Mouse (Mus musculus): Measurements from ENCODE around the gene Anapc7.

DNA sequence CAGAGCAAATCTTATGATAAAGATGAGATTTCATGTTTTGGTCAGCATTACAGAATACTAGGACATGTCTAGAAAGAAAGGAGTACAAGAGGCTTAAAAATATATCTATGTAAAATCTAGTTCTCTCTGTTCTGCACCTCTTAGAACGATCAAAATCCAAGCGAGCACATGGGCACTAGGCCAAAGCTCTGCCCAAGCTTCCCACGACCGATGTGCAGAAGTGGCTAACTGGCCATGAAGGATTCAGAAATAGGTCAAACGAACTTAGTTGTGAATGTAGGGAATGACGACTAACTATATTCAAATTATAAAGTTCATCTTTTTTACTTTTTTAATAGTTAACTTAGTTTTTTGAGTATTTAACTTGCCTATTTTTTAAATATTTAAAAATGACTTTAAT is 66.3 kb downstream of the Anapc7 start:
- TF ChIP-seq CTCF (IDR thresholded peaks at IDR 0.05; ENCODE audit: low read depth) = no peak
- TF ChIP-seq EP300 (IDR thresholded peaks at IDR 0.05; ENCODE audit: low read depth) = no peak
